Mouse (Mus musculus) thymus, adult 2 months (tissue): ENCODE measurements at regions not wholly inside any gene's neighbourhood (a gene's known extent, or its start where the extent isn't known, plus 50 kb on each side); places are given as distances from the start of the nearest gene placed in this dataset.
A peak's percentile ranks its signal among the peaks of the same experiment; 100 is the strongest.

Experiments used
- DNase-seq: peaks from one replicate; pipeline ENCODE4 v3.0.0; 2021
- H3K27ac ChIP-seq: fragments of 200-500 bp; 2 replicates; pipeline ENCODE4 v1.5.1; 2012; ENCODE audit warnings: low read length, control low read depth; ENCODE audit not compliant: control insufficient read depth, insufficient read depth
- H3K27me3 ChIP-seq: fragments of 200-500 bp; 2 replicates; pipeline ENCODE4 v1.6.1; 2012; ENCODE audit warnings: mild to moderate bottlenecking, low read length, moderate library complexity, mixed read lengths; ENCODE audit not compliant: control insufficient read depth, insufficient read depth
- H3K36me3 ChIP-seq: fragments of 200-500 bp; 2 replicates; pipeline ENCODE4 v1.6.1; 2012; ENCODE audit warnings: mild to moderate bottlenecking, low read length, moderate library complexity; ENCODE audit not compliant: control insufficient read depth, insufficient read depth
- H3K4me1 ChIP-seq: fragments of 200-500 bp; replicated peaks from 2 replicates; pipeline ENCODE4 v1.6.1; 2012; ENCODE audit warnings: low read length; ENCODE audit not compliant: control insufficient read depth, insufficient read depth
- H3K4me3 ChIP-seq: fragments of 200-500 bp; 2 replicates; pipeline ENCODE4 v1.5.1; 2012; ENCODE audit warnings: mild to moderate bottlenecking, low read length, control low read depth, moderate library complexity; ENCODE audit not compliant: control insufficient read depth, insufficient read depth
- CTCF ChIP-seq: fragments of 200-500 bp; IDR thresholded peaks from 2 replicates; pipeline ENCODE4 v1.5.1; 2012; ENCODE audit warnings: mild to moderate bottlenecking, control low read depth, low read length, moderate library complexity, borderline replicate concordance; ENCODE audit not compliant: control insufficient read depth, poor library complexity, insufficient read depth; ENCODE audit errors: extremely low read depth
- POLR2A ChIP-seq: fragments of 200-500 bp; IDR thresholded peaks from 2 replicates; pipeline ENCODE4 v1.6.1; 2012; ENCODE audit warnings: mild to moderate bottlenecking, low read length, control low read depth, moderate library complexity; ENCODE audit not compliant: control insufficient read depth, poor library complexity, insufficient read depth; ENCODE audit errors: extremely low read depth
- WGBS: fragments of 180-500 bp; shearing (Covaris S2); methylation state at CpG from one replicate; pipeline ENCODE4 v1.1.7; 2018; 5-methylcytosine and 5-hydroxymethylcytosine counted together

DNA sequence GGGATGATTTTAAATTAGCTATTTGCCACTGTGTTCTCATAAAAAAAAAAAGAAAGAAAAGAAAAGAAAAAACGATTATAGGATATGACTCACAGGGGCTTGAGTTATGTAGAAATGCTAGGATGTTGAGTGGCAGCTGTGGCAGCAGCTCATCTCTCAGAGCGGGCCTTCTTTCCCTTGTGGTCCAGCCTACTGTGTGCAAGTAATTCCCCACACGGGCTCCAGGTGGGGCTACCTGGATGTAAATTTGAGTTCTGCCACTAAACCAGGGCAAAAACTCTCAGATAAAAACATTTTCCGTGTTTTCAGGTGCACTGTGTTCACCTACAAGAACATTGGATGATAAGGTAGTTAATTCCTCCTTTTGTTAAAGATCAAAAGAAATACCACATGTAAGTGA lies 209.3 kb downstream of the Tle4 start:
- H3K27ac ChIP-seq: no peak overlapping the region
- H3K4me1 ChIP-seq: no peaks in the 10 kb centered on the region
- TF ChIP-seq POLR2A (no peak), CTCF (no peak)
- DNase-seq: peak; percentile 46
- no peak overlapping the region for H3K4me3 ChIP-seq
- H3K36me3 ChIP-seq: no peaks in the 10 kb centered on the region
- 37% methylated on average over 4 of the region's 4 CpGs for WGBS
- H3K27me3 ChIP-seq: no peaks in the 10 kb centered on the region

DNA sequence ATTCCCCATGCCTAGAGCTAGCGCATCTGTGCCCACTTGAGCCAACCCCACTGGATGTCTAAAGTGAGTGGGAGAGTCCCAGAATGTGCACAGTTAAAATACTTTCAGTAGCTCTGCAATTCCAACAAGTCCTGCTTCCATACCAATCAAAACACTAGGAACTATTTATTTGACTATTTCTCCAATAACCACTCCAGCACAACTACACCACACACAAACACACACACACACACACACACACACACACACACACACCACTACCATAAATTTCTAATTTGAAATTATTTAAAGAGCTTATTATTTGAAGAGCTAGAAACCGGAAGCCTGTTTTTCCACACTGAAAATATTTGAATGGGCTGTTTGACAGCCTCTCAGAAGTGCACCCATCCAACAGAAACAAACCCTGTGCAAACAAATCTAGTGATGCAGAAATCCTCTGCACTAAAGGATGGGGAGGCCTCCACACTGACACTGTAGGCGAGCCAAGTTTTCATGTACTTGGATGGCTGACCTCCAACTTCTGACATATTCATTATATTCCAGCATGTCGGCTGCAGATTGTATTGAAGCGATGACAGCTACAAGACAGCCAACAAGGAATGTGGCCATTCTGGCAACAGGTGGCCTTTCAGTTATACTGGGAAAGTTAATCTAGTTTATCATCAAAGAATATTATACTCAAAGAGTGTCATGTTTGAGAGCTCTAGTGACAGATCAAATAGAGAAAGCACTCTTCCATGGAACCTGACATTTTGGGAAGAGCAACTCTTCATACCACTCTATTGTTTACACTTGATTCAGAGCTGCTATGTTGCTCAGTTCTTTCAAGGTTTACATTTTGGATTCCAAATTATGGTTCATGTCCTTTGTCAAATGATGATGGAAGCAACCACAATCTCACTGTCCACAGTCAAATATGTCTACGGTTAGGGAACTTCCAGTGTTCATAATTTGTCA lies 207.7 kb downstream of the Tle4 start:
- Histone ChIP-seq H3K27ac (no peak overlapping the region), H3K27me3 (no peaks in the 10 kb centered on the region), H3K4me3 (no peak overlapping the region), H3K4me1 (no peaks in the 10 kb centered on the region), H3K36me3 (no peaks in the 10 kb centered on the region)
- 92% methylated on average over 6 of the region's 6 CpGs for WGBS
- TF ChIP-seq POLR2A (no peak), CTCF (no peak)
- no peak for DNase-seq

DNA sequence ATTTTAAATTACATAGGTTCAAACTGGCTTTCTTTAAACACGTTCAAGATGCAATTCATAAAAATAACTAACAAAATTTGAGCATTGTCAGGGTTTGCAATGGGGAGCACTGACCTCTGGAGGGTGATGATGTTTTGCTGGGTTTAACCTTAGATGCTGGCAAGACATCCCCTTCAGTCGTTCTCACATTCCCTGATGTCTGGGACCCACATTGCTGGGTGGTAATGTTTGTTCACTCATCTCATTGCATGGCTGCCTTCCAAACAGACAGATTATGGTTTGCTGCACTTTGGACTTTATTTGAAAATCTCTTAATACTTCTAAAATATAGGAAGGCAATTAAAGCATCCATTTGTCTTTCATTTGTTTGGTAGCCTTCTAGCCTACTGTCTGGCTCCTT lies 206.9 kb downstream of the Tle4 start:
- no peak overlapping the region for H3K4me3 ChIP-seq
- DNase-seq: no peak
- TF ChIP-seq POLR2A (no peak), CTCF (no peak)
- WGBS: 80% methylated on average over 2 of the region's 2 CpGs
- H3K27me3 ChIP-seq: no peaks in the 10 kb centered on the region
- no peaks in the 10 kb centered on the region for H3K4me1 ChIP-seq
- no peak overlapping the region for H3K27ac ChIP-seq
- H3K36me3 ChIP-seq: no peaks in the 10 kb centered on the region
